Mouse (Mus musculus) embryonic fibroblast, embryonic 13.5 days (primary cell): ENCODE results near the gene Ralgps1.

Experiments
- CTCF ChIP-seq: IDR thresholded peaks from 2 replicates; pipeline ENCODE4 v1.5.1; 2011; ENCODE audit warnings: mild to moderate bottlenecking, control low read depth, low read length, moderate library complexity, borderline replicate concordance; ENCODE audit not compliant: insufficient read depth
- POLR2A ChIP-seq: IDR thresholded peaks from 2 replicates; pipeline ENCODE4 v1.6.1; 2011; ENCODE audit warnings: low read depth, mild to moderate bottlenecking, control low read depth, low read length, moderate library complexity

- no peak for TF ChIP-seq CTCF
- no peak for TF ChIP-seq POLR2A
Observed at GRCm38 (mm10) chr2:33350921-33351320, 20.4 kb downstream of the Ralgps1 start.
